Mouse (Mus musculus) MEL (cell line): ENCODE data around the gene Plekhb2. TPM values are rescaled to one million over a fixed set of nuclear protein-coding genes. Genes with fewer than 3 reads are reported as not detected.

ENCODE experiments used
- DNase-seq: peaks from one replicate; pipeline ENCODE4 v3.0.0; 2011; ENCODE audit warnings: low read depth, low spot score
- H3K27ac ChIP-seq: 2 replicates; pipeline ENCODE4 v1.5.1; 2012; ENCODE audit warnings: low read depth, mild to moderate bottlenecking, control low read depth, low read length, moderate library complexity; ENCODE audit not compliant: control insufficient read depth
- H3K27me3 ChIP-seq, 2 experiments: fragments of 150-350 bp in 1 of 2; sonication (generic) in 1 of 2; 2 replicates each; pipeline ENCODE4 v1.6.1; 2012; ENCODE audit warnings: low read length in 2 of 2, mild to moderate bottlenecking in 2 of 2, improper control_type of control experiment in 1 of 2, moderate library complexity in 1 of 2; ENCODE audit not compliant: insufficient read depth in 2 of 2, control insufficient read depth in 1 of 2
- H3K36me3 ChIP-seq, 2 experiments: 2 replicates each; pipeline ENCODE4 v1.6.1; 2012 to 2014; ENCODE audit warnings: low read length in 2 of 2, improper control_type of control experiment in 1 of 2, inconsistent platforms in 1 of 2, mild to moderate bottlenecking in 1 of 2; ENCODE audit not compliant: insufficient read depth in 2 of 2, control insufficient read depth in 1 of 2
- H3K4me1 ChIP-seq, 2 experiments: fragments of 150-350 bp in 1 of 2; sonication (generic) in 1 of 2; 2 replicates each; pipeline ENCODE4 v1.6.1; 2012; ENCODE audit warnings: low read length in 2 of 2, improper control_type of control experiment in 1 of 2, mild to moderate bottlenecking in 1 of 2; ENCODE audit not compliant: insufficient read depth in 2 of 2, control insufficient read depth in 1 of 2
- H3K4me3 ChIP-seq, 2 experiments: fragments of 150-350 bp in 1 of 2; sonication (generic) in 1 of 2; 2 replicates each; pipeline ENCODE4 v1.5.1; 2012; ENCODE audit warnings: low read depth in 2 of 2, low read length in 2 of 2, mild to moderate bottlenecking in 2 of 2, moderate library complexity in 2 of 2, control low read depth in 1 of 2, improper control_type of control experiment in 1 of 2; ENCODE audit not compliant: control insufficient read depth in 1 of 2, insufficient read depth in 1 of 2
- H3K79me2 ChIP-seq: 2 replicates; pipeline ENCODE4 v1.6.1; 2012; ENCODE audit warnings: mild to moderate bottlenecking, low read length, moderate library complexity; ENCODE audit not compliant: control insufficient read depth, poor library complexity, insufficient read depth
- H3K9ac ChIP-seq: 2 replicates; pipeline ENCODE4 v1.6.1; 2012; ENCODE audit warnings: low read depth, mild to moderate bottlenecking, control low read depth, low read length, moderate library complexity; ENCODE audit not compliant: control insufficient read depth, poor library complexity, severe bottlenecking
- H3K9me3 ChIP-seq: fragments of 150-350 bp; sonication (generic); replicated peaks from 2 replicates; pipeline ENCODE4 v1.6.1; 2012; ENCODE audit warnings: mild to moderate bottlenecking, low read length, improper control_type of control experiment, moderate library complexity; ENCODE audit not compliant: insufficient read depth
- CHD2 ChIP-seq: IDR thresholded peaks from 2 replicates; pipeline ENCODE4 v1.6.1; 2011; ENCODE audit warnings: low read length, improper control_type of control experiment
- CTCF ChIP-seq, 3 experiments: IDR thresholded peaks in 2 of 3; conservative IDR thresholded peaks in 1 of 3; 2 replicates each; pipeline ENCODE4 v1.5.1; 2011 to 2012; ENCODE audit warnings: low read length in 3 of 3, low read depth in 2 of 3, mild to moderate bottlenecking in 2 of 3, improper control_type of control experiment in 1 of 3, inconsistent platforms in 1 of 3, mixed read lengths in 1 of 3, moderate library complexity in 1 of 3; ENCODE audit not compliant: control insufficient read depth in 1 of 3, insufficient read depth in 1 of 3, poor library complexity in 1 of 3, severe bottlenecking in 1 of 3
- EP300 ChIP-seq, 2 experiments: IDR thresholded peaks; 2 replicates each; pipeline ENCODE4 v1.6.1; 2011; ENCODE audit warnings: improper control_type of control experiment in 2 of 2, low read length in 2 of 2, low read depth in 1 of 2, mild to moderate bottlenecking in 1 of 2
- GATA1 ChIP-seq: IDR thresholded peaks from 2 replicates; pipeline ENCODE4 v1.6.1; 2011; ENCODE audit warnings: low read depth, low read length, improper control_type of control experiment
- MAFK ChIP-seq: IDR thresholded peaks from 2 replicates; pipeline ENCODE4 v1.6.1; 2011; ENCODE audit warnings: low read depth, mild to moderate bottlenecking, low read length, improper control_type of control experiment, borderline replicate concordance
- MAX ChIP-seq: IDR thresholded peaks from 2 replicates; pipeline ENCODE4 v1.6.1; 2011; ENCODE audit warnings: low read length, improper control_type of control experiment
- MXI1 ChIP-seq: IDR thresholded peaks from 2 replicates; pipeline ENCODE4 v1.6.1; 2011; ENCODE audit warnings: mild to moderate bottlenecking, low read depth, low read length, improper control_type of control experiment
- MYB ChIP-seq: IDR thresholded peaks from 2 replicates; pipeline ENCODE4 v1.6.1; 2011; ENCODE audit warnings: mild to moderate bottlenecking, low read depth, low read length, improper control_type of control experiment
- POLR2AphosphoS2 ChIP-seq: IDR thresholded peaks from 2 replicates; pipeline ENCODE4 v1.6.1; 2011; ENCODE audit warnings: low read length, improper control_type of control experiment
- POLR2AphosphoS5 ChIP-seq: IDR thresholded peaks from 2 replicates; pipeline ENCODE4 v1.6.1; 2012; ENCODE audit warnings: low read depth, borderline replicate concordance, mild to moderate bottlenecking, inconsistent platforms, low read length, moderate library complexity, mixed read lengths
- RAD21 ChIP-seq: IDR thresholded peaks from 2 replicates; pipeline ENCODE4 v1.6.1; 2011; ENCODE audit warnings: mild to moderate bottlenecking, low read depth, low read length, improper control_type of control experiment
- RCOR1 ChIP-seq: IDR thresholded peaks from 2 replicates; pipeline ENCODE4 v1.6.1; 2012; ENCODE audit warnings: low read depth, mild to moderate bottlenecking, inconsistent platforms, low read length, improper control_type of control experiment
- TAL1 ChIP-seq: IDR thresholded peaks from 2 replicates; pipeline ENCODE4 v1.6.1; 2012; ENCODE audit warnings: mild to moderate bottlenecking, inconsistent platforms, low read length, moderate library complexity, mixed read lengths
- UBTF ChIP-seq: IDR thresholded peaks from 2 replicates; pipeline ENCODE4 v1.6.1; 2012; ENCODE audit warnings: low read depth, mild to moderate bottlenecking, inconsistent platforms, low read length, improper control_type of control experiment, moderate library complexity, borderline replicate concordance; ENCODE audit not compliant: insufficient read depth
- USF1 ChIP-seq: IDR thresholded peaks from 2 replicates; pipeline ENCODE4 v1.6.1; 2014; ENCODE audit warnings: low read depth, mild to moderate bottlenecking, inconsistent platforms, low read length, improper control_type of control experiment, moderate library complexity
- USF2 ChIP-seq, 2 experiments: IDR thresholded peaks; 2 replicates each; pipeline ENCODE4 v1.6.1; 2011 to 2012; ENCODE audit warnings: improper control_type of control experiment in 2 of 2, low read length in 2 of 2, borderline replicate concordance in 1 of 2, inconsistent platforms in 1 of 2, low read depth in 1 of 2, mild to moderate bottlenecking in 1 of 2; ENCODE audit not compliant: insufficient read depth in 1 of 2
- ZC3H11A ChIP-seq: IDR thresholded peaks from 2 replicates; pipeline ENCODE4 v1.6.1; 2012; ENCODE audit warnings: low read depth, mild to moderate bottlenecking, inconsistent platforms, low read length, improper control_type of control experiment
- ZKSCAN1 ChIP-seq: IDR thresholded peaks from 2 replicates; pipeline ENCODE4 v1.6.1; 2012; ENCODE audit warnings: low read depth, mild to moderate bottlenecking, inconsistent platforms, low read length, improper control_type of control experiment, moderate library complexity
- ZNF384 ChIP-seq: IDR thresholded peaks from 2 replicates; pipeline ENCODE4 v1.6.1; 2012; ENCODE audit warnings: low read depth, mild to moderate bottlenecking, inconsistent platforms, low read length, improper control_type of control experiment
- polyA plus RNA-seq, 2 experiments: library from polyadenylated mRNA; stranded (reverse) in 1 of 2; unstranded in 1 of 2; fragments of >175 nt in 1 of 2; fragments of >200 nt in 1 of 2; gene quantifications; 2 replicates each; pipeline versions ENCODE4 v1.2.1 to v1.2.4; 2012; ENCODE audit warnings: low replicate concordance in 2 of 2, low read depth in 1 of 2; ENCODE audit not compliant: insufficient read length in 2 of 2, insufficient read depth in 1 of 2, missing spikeins in 1 of 2
- total RNA-seq: library from RNA; depleted of rRNA; stranded (reverse); fragments of 300-350 nt; gene quantifications from 2 replicates; pipeline ENCODE4 v1.2.3, GENCODE M21; 2012

Gene Plekhb2
- total and polyA plus RNA-seq, 3 experiments, result 16.8 to 22.2 TPM; not detected in 1

- Histone ChIP-seq H3K9me3 (no peaks in the 10 kb centered on the region), H3K27ac (no peak overlapping the region), H3K9ac (no peak overlapping the region), H3K27me3 (no peaks in the 10 kb centered on the region), H3K36me3 (peaks cover 0 to 19% of the 10 kb centered on the region in 2 experiments; a peak in 3 of 4 replicates), H3K79me2 (peaks cover 12% of the 10 kb centered on the region), H3K4me1 (peaks cover 3 to 23% of the 10 kb centered on the region in 2 experiments; a peak in 3 of 4 replicates), H3K4me3 (no peak overlapping the region)
- TF ChIP-seq ZC3H11A, result no peak
- no peak for TF ChIP-seq MAFK
- TF ChIP-seq POLR2AphosphoS2, result no peak
- TF ChIP-seq EP300 (IDR thresholded peaks at IDR 0.05; ENCODE audit: low read depth in 1 of 2, low read length in 2 of 2), result no peak
- no peak for TF ChIP-seq CTCF (IDR thresholded peaks at IDR 0.05 in 2 of 3, conservative IDR thresholded peaks at IDR 0.05 in 1 of 3; ENCODE audit: control insufficient read depth in 1 of 3, insufficient read depth in 1 of 3, low read depth in 2 of 3, low read length in 3 of 3, poor library complexity in 1 of 3, severe bottlenecking in 1 of 3)
- TF ChIP-seq MXI1, result no peak
- no peak for TF ChIP-seq USF2 (IDR thresholded peaks at IDR 0.05; ENCODE audit: borderline replicate concordance in 1 of 2, insufficient read depth in 1 of 2, low read depth in 1 of 2, low read length in 2 of 2)
- TF ChIP-seq USF1, result no peak
- no peak for TF ChIP-seq GATA1
- DNase-seq, result no peak
Measured at GRCm38 (mm10) chr1:34853786-34854185, 4.0 kb downstream of the Plekhb2 start.

GRCm38 (mm10) chr1:34855056-34855739, 5.4 kb downstream of the Plekhb2 start:
- H3K4me1 ChIP-seq, result peaks cover 3 to 22% of the 10 kb centered on the region in 2 experiments; a peak in 3 of 4 replicates
- no peak overlapping the region for H3K27ac ChIP-seq
- DNase-seq, result no peak
- no peaks in the 10 kb centered on the region for H3K9me3 ChIP-seq
- H3K27me3 ChIP-seq, result no peaks in the 10 kb centered on the region
- TF ChIP-seq TAL1, result no peak
- TF ChIP-seq POLR2AphosphoS2, result no peak
- no peak for TF ChIP-seq ZKSCAN1
- no peak for TF ChIP-seq UBTF
- TF ChIP-seq RAD21, result no peak
- no peak for TF ChIP-seq ZNF384
- TF ChIP-seq CHD2, result no peak
- TF ChIP-seq MXI1, result no peak
- TF ChIP-seq USF2 (IDR thresholded peaks at IDR 0.05; ENCODE audit: borderline replicate concordance in 1 of 2, insufficient read depth in 1 of 2, low read depth in 1 of 2, low read length in 2 of 2), result no peak
- no peak for TF ChIP-seq POLR2AphosphoS5
- no peak for TF ChIP-seq CTCF (IDR thresholded peaks at IDR 0.05 in 2 of 3, conservative IDR thresholded peaks at IDR 0.05 in 1 of 3; ENCODE audit: control insufficient read depth in 1 of 3, insufficient read depth in 1 of 3, low read depth in 2 of 3, low read length in 3 of 3, poor library complexity in 1 of 3, severe bottlenecking in 1 of 3)
- TF ChIP-seq RCOR1, result no peak
- TF ChIP-seq MAX, result no peak
- no peak for TF ChIP-seq MYB
- H3K9ac ChIP-seq, result no peak overlapping the region
- no peak overlapping the region for H3K4me3 ChIP-seq
- peaks cover 10% of the 10 kb centered on the region; the same call in 1 of the 2 replicates for H3K79me2 ChIP-seq
- peaks cover 0 to 17% of the 10 kb centered on the region in 2 experiments; a peak in 3 of 4 replicates for H3K36me3 ChIP-seq
